Mouse (Mus musculus) left cerebral cortex, adult 9 months (tissue): ENCODE results near the gene Nedd9.

Experiments
- DNase-seq, 2 experiments: peaks; one replicate each; pipeline ENCODE4 v3.0.0; 2022; ENCODE audit warnings: low spot score in 2 of 2

Nedd9 gene

DNA sequence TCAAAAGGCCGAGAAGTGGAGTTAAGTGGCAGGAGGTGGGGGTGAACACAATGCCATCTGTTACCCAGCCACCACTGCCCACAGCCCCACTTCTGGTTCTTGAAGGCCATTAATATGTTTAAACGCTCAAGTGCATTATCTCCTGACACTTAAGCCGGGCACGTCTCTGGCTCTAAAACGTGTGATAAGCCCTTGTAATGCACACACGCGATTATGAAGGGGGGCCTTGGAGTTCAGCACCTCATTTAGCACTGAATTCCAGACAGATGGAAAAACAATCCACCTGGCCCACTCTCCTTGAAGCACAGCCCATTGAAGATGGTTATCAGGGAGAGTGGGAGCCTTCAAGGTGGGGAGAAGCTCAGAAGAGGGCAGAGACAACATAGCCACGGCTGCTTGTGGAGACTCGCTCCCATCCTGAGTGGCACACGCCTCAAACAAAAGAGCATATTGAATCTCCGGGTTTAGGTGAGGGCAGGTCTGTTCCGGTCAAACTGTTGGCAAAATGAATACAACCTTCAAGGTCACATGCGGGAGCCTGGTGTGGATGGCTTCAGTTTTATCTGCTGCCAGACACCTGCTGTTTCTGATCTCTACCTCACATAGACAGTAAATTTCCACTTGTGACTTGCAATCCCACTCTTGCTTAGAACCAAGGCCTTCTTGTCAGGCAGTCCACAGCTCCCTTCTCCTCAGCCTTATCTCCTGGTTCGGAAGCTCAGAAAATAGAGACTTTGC, 30.7 kb downstream of the Nedd9 start:
- no peak for DNase-seq

DNA sequence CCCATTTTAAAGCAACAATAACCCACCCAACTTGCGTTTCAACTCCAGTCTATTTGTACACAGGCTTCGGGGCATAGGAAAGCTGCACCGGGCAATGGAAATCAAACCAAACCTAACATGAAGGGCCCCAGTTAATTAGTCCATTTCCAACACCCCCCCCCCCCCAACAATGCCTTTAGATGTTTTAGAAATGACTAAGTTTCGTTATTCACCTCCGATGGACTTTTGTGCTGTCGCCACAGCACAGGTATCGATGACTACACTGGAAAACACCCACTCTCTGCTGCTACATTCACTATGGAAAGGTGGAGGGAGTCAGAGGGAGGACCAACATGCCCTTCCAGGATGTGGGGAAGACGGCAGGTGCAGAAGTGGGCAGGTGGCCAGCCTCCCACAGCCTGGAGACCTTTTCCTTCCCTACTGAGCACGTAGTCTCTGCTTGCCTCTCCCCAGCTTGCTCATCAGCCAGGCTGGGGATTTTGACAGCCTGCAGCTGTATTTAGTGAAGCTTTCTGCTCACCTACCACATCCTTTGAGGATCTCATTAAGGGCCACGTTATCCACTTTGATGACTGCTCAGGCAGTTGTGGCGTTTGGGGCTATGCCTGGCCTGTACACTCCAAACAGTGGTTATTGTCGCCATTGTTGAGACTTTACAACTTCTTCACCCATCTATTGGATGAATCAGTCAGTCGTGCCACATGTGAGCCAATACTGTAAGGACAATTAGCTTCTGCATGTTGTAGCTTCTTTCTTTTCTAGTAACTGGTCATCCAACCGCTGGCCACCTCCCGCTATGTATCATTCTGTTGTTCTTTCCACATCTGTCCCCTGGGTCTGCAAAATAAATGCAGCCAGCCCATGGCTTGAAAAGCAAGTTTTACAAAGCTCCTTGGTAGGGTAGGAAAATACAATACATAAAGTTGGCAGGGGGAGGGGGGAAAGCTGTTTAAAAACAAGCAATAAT, 33.7 kb downstream of the Nedd9 start:
- no peak for DNase-seq

DNA sequence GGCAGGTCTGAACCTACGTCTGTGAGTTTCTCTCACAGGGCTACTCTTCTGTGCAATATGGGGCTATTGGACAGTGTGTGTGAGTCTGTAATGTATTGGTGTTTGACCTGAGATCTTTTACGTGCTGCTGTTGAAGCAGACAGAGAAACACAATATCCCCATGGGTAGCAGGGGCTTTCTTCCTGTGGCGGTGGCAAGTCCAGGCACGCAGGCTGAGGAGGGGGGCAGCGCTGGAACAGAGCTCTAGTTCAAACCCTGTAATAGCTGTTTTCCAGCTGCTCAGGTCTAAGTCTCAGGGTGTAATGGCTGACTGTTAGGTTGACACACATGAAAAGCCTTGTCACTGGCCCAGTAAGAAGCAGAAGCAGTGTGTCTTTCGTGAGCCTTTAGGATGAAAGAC, 36.3 kb downstream of the Nedd9 start:
- DNase-seq = no peak

DNA sequence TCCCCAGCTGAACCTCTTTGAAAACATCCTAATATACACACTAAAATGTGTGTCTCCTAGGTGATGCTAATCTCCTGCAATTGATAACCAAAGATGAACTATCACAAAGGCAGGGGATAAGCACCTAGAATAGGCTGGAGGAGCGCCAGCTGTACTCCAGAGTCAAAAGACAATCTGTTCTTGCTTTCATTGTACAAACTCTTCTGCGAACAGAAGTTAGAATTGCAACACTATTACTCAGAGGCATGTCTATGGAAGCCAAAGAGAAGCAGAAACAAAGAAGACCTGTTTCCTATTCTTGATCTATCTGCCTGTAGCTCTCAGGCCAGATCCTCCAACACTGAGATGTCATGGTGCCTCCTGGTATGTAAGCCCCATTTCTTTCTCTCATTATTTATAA, 38.0 kb downstream of the Nedd9 start:
- no peak for DNase-seq

DNA sequence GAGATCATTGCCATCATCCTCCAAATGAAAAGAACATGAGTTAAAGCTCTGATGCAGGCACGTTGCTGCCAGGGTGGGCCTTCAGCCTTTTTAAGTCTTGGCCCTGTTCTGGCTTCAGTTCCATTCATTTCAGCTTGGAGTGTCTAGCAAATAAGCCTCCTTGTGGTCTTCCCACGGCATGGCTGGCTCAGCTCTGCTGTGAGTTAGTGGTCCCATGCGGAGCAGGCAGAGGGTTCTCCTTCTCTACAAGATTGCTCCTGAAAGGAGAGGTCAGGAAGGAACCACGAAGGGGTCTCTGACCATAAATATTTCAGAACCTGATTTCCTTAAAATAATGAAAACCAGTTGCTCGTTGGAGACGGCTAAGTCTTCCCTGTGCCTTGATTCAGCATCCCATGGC, 40.0 kb downstream of the Nedd9 start:
- DNase-seq = no peak

DNA sequence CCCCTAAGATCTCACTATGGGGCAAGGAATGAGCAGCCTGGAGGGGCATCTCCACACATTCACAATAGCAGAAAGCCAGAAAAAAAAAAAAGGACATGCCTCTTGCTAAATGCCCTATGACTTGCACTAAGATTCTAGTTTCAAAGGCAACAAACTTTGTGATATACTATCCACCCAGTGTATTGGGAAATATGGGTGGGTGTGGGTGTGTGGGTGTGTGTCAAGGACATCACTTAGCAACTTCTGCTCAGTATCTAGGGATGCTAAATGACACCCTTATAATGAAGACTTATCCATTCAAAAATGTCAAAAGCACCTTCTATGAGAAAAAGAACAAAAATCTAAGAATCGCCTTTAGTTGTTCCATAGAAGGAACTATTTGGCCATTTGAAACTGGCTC, 40.6 kb downstream of the Nedd9 start:
- DNase-seq = peak in 1 of 2 experiments; percentile 31

DNA sequence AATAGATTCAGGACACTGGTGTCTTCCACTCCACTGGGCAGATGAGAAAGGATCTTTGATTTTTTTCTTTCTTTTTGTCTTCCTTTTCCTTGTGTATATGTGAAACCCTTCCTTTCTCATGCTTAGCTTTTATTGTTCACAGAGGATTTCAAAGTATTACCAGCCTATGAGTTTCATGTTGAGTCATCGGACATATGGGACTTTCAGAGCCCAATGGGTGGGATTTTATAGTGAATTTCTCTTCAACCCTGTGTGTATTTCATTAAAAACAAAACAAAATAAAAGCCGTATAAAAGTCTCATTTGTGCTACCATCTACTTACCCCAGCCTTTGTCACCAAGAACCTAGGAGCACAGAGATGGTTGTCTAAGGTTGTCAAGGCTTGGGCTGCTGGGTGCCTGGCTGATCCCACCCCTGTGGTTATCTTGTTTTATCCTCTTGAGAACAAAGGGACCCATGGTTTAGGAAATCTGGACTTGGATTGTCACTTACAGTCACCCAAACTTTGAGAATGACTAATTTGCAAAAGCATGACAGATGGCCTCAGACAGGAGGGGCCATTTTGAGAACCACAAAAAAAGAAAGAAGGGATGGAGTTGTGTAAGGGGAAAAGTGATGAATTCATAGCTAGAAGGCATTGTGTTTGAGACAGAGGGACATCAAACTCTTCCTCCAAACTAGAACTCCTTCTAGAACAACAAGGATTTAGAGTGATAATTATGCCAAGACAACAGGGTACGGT, 41.9 kb downstream of the Nedd9 start:
- DNase-seq = no peak

DNA sequence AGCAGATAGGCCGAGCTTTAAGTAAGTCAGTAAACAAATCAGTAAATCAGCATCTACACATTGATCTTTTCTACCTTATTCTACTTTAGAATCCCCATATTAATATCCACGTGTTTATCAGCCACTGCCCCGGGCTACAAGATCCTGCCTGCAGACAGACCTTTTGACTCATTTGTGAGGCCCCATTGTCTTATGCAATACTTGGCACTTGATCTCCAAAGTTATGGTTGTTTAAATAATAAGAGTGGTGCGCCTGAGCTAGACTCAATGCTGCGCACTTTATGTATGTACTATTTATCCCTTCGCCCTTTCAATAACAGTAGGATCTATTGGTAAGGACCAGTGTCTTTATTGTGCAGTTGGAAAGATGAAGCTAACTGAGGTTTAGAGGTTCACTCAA, 42.9 kb downstream of the Nedd9 start:
- no peak for DNase-seq

DNA sequence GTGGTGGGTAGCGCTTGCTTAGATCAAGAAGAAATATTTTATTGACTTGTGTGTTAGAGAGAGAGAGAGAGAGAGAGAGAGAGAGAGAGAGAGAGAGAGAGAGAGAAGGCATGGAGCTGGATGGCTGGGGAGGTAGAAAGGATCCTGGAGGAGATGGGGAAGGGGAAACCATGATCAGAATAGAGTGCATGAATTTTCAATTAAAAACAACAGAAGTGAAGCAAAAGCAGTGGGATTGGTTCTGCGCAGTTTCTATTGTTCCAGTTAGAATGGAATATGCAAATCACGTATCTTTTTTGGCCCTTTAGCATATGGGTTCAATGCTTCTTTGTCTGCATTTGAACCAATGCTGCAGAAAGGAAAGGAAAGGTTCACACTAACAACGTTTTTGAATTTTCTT, 45.0 kb downstream of the Nedd9 start:
- DNase-seq = no peak

DNA sequence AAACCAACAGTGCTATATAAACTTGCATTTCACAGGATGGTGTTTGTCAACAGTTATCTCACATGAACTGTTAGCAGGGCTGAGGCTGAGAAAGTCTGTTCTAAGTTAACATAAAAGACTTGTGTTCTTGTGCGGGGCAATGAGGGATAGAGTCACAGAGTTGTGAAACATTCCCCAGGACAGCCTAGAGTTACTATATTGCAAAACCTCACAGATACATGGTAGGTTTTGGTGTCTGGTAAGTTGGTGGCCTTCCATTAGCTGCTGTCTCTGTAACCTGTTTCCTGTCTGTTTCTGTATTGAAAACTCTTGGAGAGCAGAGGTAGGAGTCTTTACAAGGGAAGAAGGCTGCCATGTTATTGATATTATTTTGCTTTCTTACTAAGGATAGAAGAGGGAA, 47.0 kb downstream of the Nedd9 start:
- no peak for DNase-seq

DNA sequence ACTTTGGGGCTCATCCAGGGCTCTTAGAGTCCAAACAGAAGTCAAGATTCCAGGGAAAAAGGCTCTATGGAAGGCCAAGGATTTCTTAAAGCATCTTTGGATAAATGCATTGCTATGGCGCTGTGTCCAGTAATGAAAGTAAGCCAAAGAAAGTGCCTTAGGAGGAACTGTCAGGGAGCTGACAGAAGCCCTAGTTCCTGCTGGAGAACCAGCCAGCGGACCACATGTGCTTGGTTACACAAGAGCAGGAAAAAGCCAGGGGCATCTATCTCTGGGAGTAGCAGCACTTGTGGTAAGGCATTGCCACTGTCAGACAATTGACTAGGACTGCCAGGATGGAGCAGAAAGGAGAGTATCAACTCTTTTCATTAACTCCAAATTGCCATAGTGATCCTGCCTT, 49.8 kb downstream of the Nedd9 start:
- DNase-seq = no peak

DNA sequence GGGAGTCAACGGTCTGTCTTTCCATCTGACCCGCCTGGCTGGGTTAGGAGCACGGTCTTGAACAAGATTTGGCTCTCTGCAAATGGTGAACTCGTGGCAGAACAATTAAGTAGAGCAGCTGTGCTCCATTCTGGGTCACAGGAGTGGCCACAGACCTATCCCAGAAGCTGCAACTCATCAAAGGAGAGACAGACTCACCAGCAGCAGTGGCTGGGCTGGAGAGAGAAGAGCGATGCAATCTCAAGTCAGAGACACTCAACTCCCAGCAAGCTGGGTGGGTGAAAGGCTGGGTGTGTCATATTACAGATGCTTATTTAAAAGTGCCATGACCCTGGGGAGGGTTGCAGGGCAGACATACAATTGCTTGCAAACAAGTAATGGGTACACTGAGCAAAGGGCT, 50.4 kb downstream of the Nedd9 start:
- DNase-seq = no peak

DNA sequence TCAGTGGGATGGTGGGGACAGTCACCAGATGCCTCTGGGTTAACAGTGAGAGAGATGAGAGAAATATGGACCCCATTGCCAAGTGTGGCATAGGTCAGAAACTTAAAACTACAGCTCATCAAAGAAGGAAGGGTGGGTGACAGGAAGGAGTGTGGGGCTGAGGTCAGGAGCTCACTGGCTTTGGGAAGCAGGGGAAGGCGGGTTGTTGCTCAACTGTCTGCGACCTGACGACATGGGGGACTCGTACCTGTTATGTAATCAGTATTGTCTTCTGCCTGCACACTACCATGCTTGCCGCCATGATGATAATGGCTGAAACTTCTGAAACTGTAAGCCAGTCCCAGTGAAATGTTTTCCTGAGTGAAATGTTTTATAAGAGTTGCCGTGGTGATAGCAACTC, 54.0 kb downstream of the Nedd9 start:
- DNase-seq = no peak

DNA sequence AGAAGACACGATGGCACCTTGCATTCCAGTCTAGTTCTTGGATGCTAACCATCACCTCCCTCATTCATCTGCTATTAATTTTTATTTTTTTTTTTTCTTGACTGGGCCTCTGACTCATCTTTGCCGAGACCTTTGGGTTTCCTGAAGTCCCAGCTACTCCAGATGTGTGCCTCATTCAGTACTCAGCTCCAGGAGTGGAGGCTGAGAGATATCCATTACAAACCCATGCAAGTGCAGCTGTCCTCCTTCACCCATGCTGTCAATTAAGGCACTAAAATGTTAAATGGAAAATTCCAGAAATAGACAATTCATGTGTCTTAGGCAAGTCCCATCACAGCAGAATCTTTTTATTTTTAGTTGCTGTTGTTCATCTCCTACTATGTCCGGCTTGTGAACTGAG, 55.4 kb downstream of the Nedd9 start:
- no peak for DNase-seq

DNA sequence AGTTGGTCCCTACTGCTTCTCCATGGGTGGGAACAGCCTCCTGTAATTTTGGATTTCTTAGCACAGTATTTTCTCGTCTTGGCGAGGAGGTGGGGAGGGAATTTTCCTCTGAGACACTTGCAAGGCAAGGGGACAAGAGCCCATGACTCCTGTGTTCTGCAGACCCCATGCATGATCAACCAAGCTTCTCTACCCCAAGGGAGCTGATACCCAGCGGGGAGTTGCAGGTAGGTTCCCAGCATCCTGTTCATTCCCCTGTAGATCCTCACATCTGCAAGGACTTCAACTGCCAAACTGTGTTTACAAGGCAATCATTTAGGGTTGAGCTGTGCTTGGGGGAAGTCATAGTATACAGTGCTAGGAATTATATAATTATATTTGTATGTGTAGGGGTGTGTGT, 60.1 kb downstream of the Nedd9 start:
- DNase-seq = no peak

DNA sequence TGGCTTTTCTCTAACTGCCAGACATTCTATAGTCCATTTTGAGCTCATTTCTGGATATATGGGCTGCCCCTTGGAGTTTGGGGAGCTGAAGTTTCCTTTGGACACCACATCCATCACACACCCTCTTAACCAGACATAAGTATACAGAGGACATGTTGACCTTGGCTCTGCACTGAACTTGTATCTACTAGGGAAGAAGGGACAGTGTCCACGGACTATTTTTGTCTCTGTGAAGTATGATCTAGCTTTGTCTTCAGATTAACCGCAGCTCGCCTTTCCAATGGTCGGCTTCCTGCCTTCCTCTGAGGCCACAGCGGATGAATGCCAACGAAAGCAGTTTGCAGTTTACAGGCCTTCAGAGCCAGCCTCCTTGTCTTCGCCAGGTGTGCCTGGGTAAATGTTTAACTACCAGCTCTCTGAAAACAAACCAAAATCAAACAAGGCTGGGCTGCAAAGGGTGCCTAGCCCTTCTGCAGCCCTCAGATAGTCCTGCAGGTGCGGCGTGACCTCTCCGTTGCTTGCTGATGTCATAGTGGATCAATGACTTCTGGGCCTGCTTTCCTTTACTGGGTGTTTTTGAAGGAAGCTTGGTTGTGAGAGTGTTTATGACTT, 63.6 kb downstream of the Nedd9 start:
- no peak for DNase-seq

DNA sequence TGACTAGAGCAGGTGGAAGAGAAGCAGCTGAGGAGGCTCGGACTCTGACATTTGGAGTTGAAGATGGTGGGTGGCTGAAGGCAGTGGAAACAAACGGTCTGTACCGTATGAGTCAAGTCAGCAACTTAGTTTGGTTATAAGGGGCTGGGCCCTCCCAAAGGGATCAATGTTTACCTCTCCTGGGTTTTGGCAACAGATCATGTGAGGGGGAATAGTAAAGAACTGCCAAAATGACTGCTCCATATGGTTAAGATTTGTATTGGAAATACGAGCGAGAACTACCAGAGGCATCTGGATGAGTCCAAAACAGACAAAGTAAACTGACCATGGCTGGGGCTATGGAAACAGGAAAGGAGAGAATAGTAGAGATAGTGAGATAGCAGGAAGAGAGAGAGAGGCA, 64.6 kb downstream of the Nedd9 start:
- DNase-seq = no peak

DNA sequence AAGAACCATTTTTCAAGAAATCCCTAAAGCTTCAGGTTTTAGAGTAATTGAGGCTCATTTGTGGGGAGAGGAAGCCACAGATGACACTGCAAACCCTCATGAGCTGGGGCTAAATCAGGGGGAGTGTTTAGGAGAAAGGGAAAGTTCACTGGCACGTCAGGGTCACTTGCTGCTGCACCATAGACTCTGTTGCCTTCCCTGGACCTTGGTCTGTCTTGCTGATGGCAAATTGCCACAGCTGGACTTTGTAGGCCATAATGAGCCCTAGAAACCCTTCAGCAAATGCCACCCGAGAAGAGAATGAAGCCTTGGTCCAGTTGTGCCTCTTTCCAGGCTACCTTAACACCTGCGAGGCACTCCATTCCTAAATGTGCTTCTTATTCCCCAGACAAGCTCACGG, 66.8 kb downstream of the Nedd9 start:
- no peak for DNase-seq

DNA sequence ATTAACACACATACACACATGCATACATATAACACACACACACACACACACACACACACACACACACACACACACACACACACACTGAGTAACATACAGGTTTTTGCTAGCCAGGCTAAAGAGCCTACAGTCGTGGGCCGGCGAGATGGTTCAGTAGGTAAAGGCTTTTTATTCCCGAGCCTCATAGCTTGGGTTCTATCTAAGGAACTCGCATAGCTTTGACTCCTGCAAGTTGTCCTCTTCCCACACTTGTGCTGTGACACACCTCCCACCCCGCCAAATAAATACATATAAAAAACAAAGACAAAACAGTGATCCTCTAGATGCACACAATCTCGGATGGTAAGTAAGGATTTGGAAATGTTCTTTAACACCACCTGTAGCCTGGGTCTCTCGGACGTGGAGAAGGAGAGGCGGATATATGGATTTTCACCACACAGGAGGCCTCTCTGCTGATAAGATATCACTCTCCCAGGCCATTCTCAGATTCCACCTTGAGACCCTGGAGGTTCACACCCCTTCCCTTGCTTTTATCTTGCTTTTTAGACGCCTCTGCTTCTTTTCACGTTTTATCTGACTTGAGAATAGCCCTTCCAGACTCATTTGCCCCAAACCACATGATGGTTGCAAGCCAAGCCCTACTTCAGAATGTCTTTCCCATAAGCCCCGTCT, 68.8 kb downstream of the Nedd9 start:
- no peak for DNase-seq

DNA sequence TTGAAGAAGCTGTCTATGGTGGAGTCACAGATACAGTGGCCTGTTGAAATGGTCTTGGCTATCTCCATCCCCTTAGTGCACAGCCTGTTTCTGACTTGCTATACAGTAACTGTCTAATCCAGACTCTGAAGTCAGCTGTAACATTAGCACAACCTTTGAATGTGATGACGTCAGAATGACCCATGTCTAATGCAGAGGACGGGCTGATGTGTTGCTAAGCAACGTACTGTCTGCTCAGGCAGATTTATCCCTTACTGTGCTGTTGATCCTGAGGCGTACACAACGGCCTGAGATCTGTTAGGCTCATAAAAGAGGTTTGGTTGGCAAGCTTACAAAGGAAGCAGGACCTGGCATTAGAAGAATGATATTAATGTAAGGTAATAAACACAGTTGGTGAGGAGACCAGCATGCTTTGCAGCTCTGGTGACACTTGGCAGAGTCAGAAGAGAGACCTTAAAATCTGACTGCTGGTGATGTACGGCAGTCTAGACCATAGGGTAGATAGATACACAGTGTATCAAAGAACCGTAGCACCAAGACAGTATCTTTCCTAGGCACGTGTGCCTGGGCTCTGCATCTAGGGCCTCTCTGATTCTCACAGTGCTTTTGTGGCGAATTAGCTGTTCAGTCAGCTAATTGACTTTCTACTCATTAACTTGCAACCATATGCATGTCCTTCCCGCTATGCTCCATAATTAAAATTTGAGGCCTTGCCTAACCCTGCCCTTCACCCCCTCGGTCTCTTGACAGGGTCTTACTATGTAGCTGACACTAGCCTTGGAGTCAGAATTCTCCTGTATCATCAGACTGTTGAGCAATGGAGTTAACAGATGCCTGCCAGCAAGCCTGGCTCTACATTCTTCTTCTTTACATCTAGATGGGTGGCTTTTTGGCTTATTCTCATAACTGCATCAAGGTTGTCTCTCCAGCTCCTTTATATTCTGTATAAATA, 70.8 kb downstream of the Nedd9 start:
- DNase-seq = no peak
